Mouse (Mus musculus): ENCODE data around the gene Mrps34.
A peak's percentile ranks its signal among the peaks of the same experiment; 100 is the strongest.

Mrps34 gene

GRCm38 (mm10) chr17:24881738-24882440, 13.0 kb upstream of the Mrps34 start:
- DNase-seq (ENCODE audit: low read depth), result no peak

- no peak for DNase-seq (ENCODE audit: low read depth)
Measured at GRCm38 (mm10) chr17:24884391-24884790, 10.5 kb upstream of the Mrps34 start.

- no peak for DNase-seq (ENCODE audit: low read depth)
Measured at GRCm38 (mm10) chr17:24885356-24886133, 9.4 kb upstream of the Mrps34 start.

- peak; percentile 99 for DNase-seq (ENCODE audit: low read depth)
Measured at GRCm38 (mm10) chr17:24886134-24886931, 8.6 kb upstream of the Mrps34 start, which contains the start of the genes Nubp2 and Spsb3. Gene Nubp2, minus strand, starts transcription at chr17:24886349. Gene Spsb3, plus strand, starts transcription at chr17:24886643.

GRCm38 (mm10) chr17:24886932-24887271, 8.0 kb upstream of the Mrps34 start:
- DNase-seq (ENCODE audit: low read depth), result no peak

GRCm38 (mm10) chr17:24887291-24888080, 7.4 kb upstream of the Mrps34 start:
- no peak for DNase-seq (ENCODE audit: low read depth)

GRCm38 (mm10) chr17:24888862-24889261, 6.1 kb upstream of the Mrps34 start:
- DNase-seq (ENCODE audit: low read depth), result no peak

GRCm38 (mm10) chr17:24890151-24891092, 4.5 kb upstream of the Mrps34 start:
- DNase-seq (ENCODE audit: low read depth), result no peak

- no peak for DNase-seq (ENCODE audit: low read depth)
Measured at GRCm38 (mm10) chr17:24891321-24891720, 3.6 kb upstream of the Mrps34 start.

- DNase-seq (ENCODE audit: low read depth), result no peak
Measured at GRCm38 (mm10) chr17:24892785-24893184, 2.1 kb upstream of the Mrps34 start.

GRCm38 (mm10) chr17:24893276-24893675, 1.6 kb upstream of the Mrps34 start:
- no peak for DNase-seq (ENCODE audit: low read depth)

GRCm38 (mm10) chr17:24894061-24894994, 588 bp upstream of the Mrps34 start:
- DNase-seq (ENCODE audit: low read depth), result no peak

- no peak for DNase-seq (ENCODE audit: low read depth)
Measured at GRCm38 (mm10) chr17:24895571-24896240, 790 bp downstream of the Mrps34 start.

GRCm38 (mm10) chr17:24896241-24896992, 1.5 kb downstream of the Mrps34 start, which contains the start of gene Nme3:
Gene Nme3, plus strand, starts transcription at chr17:24896500.
- DNase-seq (ENCODE audit: low read depth), result no peak

- DNase-seq (ENCODE audit: low read depth), result no peak
Measured at GRCm38 (mm10) chr17:24896993-24897269, 2.0 kb downstream of the Mrps34 start.

- DNase-seq (ENCODE audit: low read depth), result no peak
Measured at GRCm38 (mm10) chr17:24897600-24897999, 2.7 kb downstream of the Mrps34 start.

- no peak for DNase-seq (ENCODE audit: low read depth)
Measured at GRCm38 (mm10) chr17:24898041-24898854, 3.3 kb downstream of the Mrps34 start.
